Mouse (Mus musculus) heart, postnatal 25 days (tissue): ENCODE measurements around the gene Mrps31. TPM values are rescaled to one million over a fixed set of nuclear protein-coding genes. Genes with fewer than 3 reads are reported as not detected.

Experiments
- total RNA-seq, 2 experiments: library from RNA; stranded (reverse); gene quantifications; 2 replicates each; pipeline ENCODE4 v1.2.3; 2021

Mrps31 gene
- total RNA-seq, 2 experiments from 2014 or later = 62.2 to 63.9 TPM

Other genes with a start within 250 kb of the Mrps31 start
- gene Nek3, start 244.9 kb upstream of the Mrps31 start, total RNA-seq = 1 to 10 TPM; 1.7 to 2.3 TPM
- gene Ckap2, start 225.5 kb upstream of the Mrps31 start, total RNA-seq = under 1 TPM; 0.65 to 0.67 TPM
- 10 to 100 TPM; 27.4 to 27.7 TPM for gene Vps36, start 218.6 kb upstream of the Mrps31 start, total RNA-seq
- 1 to 10 TPM; 5.4 to 6.2 TPM for gene Thsd1, start 184.0 kb upstream of the Mrps31 start, total RNA-seq
- not detected for gene Tpte, start 127.9 kb upstream of the Mrps31 start, total RNA-seq
- gene Slc25a15, start 12.8 kb upstream of the Mrps31 start, total RNA-seq = 10 to 100 TPM; 12.7 to 12.9 TPM